Comparison of ENCODE assay signal across 16 mouse cellular contexts in the genomic region with DNA sequence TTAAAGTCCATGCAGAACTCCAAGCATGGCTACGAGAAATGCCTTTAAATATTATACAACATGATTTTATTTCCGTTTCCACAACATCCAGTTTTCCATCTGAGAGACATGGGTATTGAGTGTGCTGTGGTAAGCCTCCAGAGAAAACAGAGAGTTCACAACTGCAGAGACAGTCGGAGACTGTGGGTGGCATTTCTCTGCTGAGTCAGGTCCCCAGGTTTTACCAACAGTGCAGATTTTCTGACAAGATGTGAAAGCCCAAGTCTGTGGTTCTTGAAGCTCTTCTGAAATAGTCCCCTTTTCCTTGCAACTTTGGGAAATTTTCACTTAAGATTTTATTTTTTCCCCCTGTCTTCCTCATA.
DNase-seq lines count a peak whose midpoint lies in the region; ATAC-seq and TF ChIP-seq lines count a peak whose summit lies in the region.
"Had no signal": no experiment of that assay in that cellular context is flagged by ENCODE, and none has a peak within 500 bp of the region (broad histone marks: within the 10 kb centered on the region; RNA-seq: fewer than 3 reads in every experiment).

No protein-coding gene starts in this region.

- peaks cover 38% of the 10 kb centered on the region for H3K79me2 ChIP-seq in CH12.LX (replicated peaks; ENCODE audit: control insufficient read depth, extremely low read depth, insufficient read depth, poor library complexity, severe bottlenecking)

- no peak for TF ChIP-seq CTCF in liver, postnatal 0 days (IDR thresholded peaks at IDR 0.05; ENCODE audit: low read depth)
- TF ChIP-seq CTCF in CH12.LX (conservative IDR thresholded peaks at IDR 0.05 in 1 of 2, IDR thresholded peaks at IDR 0.05 in 1 of 2; ENCODE audit: low read depth in 2 of 2, low read length in 2 of 2), result no peak
- no peak for TF ChIP-seq CTCF in cerebellum, adult 2 months (IDR thresholded peaks at IDR 0.05; ENCODE audit: borderline replicate concordance, insufficient read depth, low read depth, low read length)

- H3K9me3 ChIP-seq in liver, postnatal 0 days (ENCODE audit: low read length), result no peaks in the 10 kb centered on the region
- no peaks in the 10 kb centered on the region for H3K9me3 ChIP-seq in liver, embryonic 12.5 days (replicated peaks)
- H3K9me3 ChIP-seq in CH12.LX (replicated peaks; ENCODE audit: low read length), result no peaks in the 10 kb centered on the region
- H3K9me3 ChIP-seq: liver, embryonic 13.5 days; neural tube, embryonic 13.5 days had no signal

- peak; percentile 48; the same call in 1 of the 2 replicates for ATAC-seq in liver, postnatal 0 days
- ATAC-seq in liver, embryonic 12.5 days, result no peak
- ATAC-seq in inflammation-experienced regulatory T-cells, adult 6 months, result peak; percentile 51
- ATAC-seq: intestine, embryonic 16.5 days had no signal

- H3K27me3 ChIP-seq in liver, postnatal 0 days (ENCODE audit: insufficient read depth, low read length), result no peaks in the 10 kb centered on the region
- no peaks in the 10 kb centered on the region for H3K27me3 ChIP-seq in liver, embryonic 12.5 days (replicated peaks)
- H3K27me3 ChIP-seq in CH12.LX (replicated peaks), result no peaks in the 10 kb centered on the region
- no peaks in the 10 kb centered on the region for H3K27me3 ChIP-seq in cerebellum, adult 2 months (ENCODE audit: control insufficient read depth, insufficient read depth, low read length)
- H3K27me3 ChIP-seq: liver, embryonic 13.5 days; neural tube, embryonic 13.5 days had no signal

- H3K4me2 ChIP-seq in liver, postnatal 0 days (ENCODE audit: low read depth, low read length), result peak overlapping the region; percentile 44; the same call in 1 of the 2 replicates
- no peak overlapping the region for H3K4me2 ChIP-seq in liver, embryonic 12.5 days
- H3K4me2 ChIP-seq in CH12.LX (ENCODE audit: insufficient read depth, low read depth, poor library complexity, severe bottlenecking), result peak overlapping the region; percentile 97
- H3K4me2 ChIP-seq: liver, embryonic 13.5 days; neural tube, embryonic 13.5 days had no signal

- peaks cover 2% of the 10 kb centered on the region; the same call in 1 of the 2 replicates for H3K4me1 ChIP-seq in liver, postnatal 0 days (ENCODE audit: insufficient read depth)
- peaks cover 11% of the 10 kb centered on the region; the same call in 1 of the 2 replicates for H3K4me1 ChIP-seq in liver, embryonic 12.5 days
- H3K4me1 ChIP-seq in CH12.LX (ENCODE audit: control insufficient read depth in 1 of 2, insufficient read depth in 2 of 2), result peaks cover 13 to 60% of the 10 kb centered on the region in 2 experiments
- H3K4me1 ChIP-seq in cerebellum, adult 2 months (ENCODE audit: control insufficient read depth, insufficient read depth, low read length), result no peaks in the 10 kb centered on the region

- H3K27ac ChIP-seq in liver, postnatal 0 days (ENCODE audit: low read depth), result peak overlapping the region; percentile 46
- H3K27ac ChIP-seq in liver, embryonic 12.5 days, result no peak overlapping the region
- peak overlapping the region; percentile 100 for H3K27ac ChIP-seq in CH12.LX (ENCODE audit: insufficient read depth, low read depth)
- no peak overlapping the region for H3K27ac ChIP-seq in cerebellum, adult 2 months (ENCODE audit: insufficient read depth, low read length)
- H3K27ac ChIP-seq: neural tube, embryonic 13.5 days had no signal

- dilution Hi-C loops in CH12.LX (cut with MboI; ENCODE audit: extremely low pct_ligation_motif_present, extremely low pct_unique_long_range_greater_than_20kb, low sequenced_read_pairs), result no loop called here

- peak; percentile 12; the same call in 1 of the 2 replicates for TF ChIP-seq POLR2A in CH12.LX (IDR thresholded peaks at IDR 0.05; ENCODE audit: low read depth, low read length)
- no peak for TF ChIP-seq POLR2A in cerebellum, adult 2 months (IDR thresholded peaks at IDR 0.05; ENCODE audit: borderline replicate concordance, insufficient read depth, low read length)

- TF ChIP-seq EP300 in liver, postnatal 0 days (IDR thresholded peaks at IDR 0.05; ENCODE audit: low read depth), result no peak
- no peak for TF ChIP-seq EP300 in CH12.LX (IDR thresholded peaks at IDR 0.05; ENCODE audit: low read length)

- WGBS in liver, postnatal 0 days (ENCODE audit: insufficient replicate concordance), result 35% methylated on average over 3 of the region's 3 CpGs
- 50% methylated on average over 3 of the region's 3 CpGs for WGBS in liver, embryonic 12.5 days (ENCODE audit: insufficient replicate concordance)
- WGBS in cerebellum, adult 2 months, result 85% methylated on average over 3 of the region's 3 CpGs

- DNase-seq in frontal cortex, adult 2 months (ENCODE audit: extremely low spot score in 1 of 2, low spot score in 1 of 2), result peak; percentile 62 to 80
- no peak for DNase-seq in frontal cortex, postnatal 10 days (ENCODE audit: low spot score in 2 of 2)
- no peak for DNase-seq in liver, postnatal 0 days
- DNase-seq in CH12.LX (ENCODE audit: extremely low read depth), result peak; percentile 80
- no peak for DNase-seq in cerebellum, adult 2 months
- DNase-seq in urinary bladder, postnatal 14 days (ENCODE audit: low spot score), result no peak
- DNase-seq: adrenal gland, adult 8-10 months; cerebellum, postnatal 14 days; heart, postnatal 4 days; kidney, postnatal 10 days; liver, embryonic 13.5 days; lung, postnatal 4 days had no signal

- TF ChIP-seq RAD21 in CH12.LX (IDR thresholded peaks at IDR 0.05; ENCODE audit: low read depth, low read length), result no peak; the same call in none of the 2 replicates

- H3K36me3 ChIP-seq in liver, postnatal 0 days (replicated peaks; ENCODE audit: insufficient read depth, low read length), result no peaks in the 10 kb centered on the region
- H3K36me3 ChIP-seq in liver, embryonic 12.5 days, result no peaks in the 10 kb centered on the region
- peaks cover 5 to 29% of the 10 kb centered on the region in 2 experiments for H3K36me3 ChIP-seq in CH12.LX (replicated peaks in 1 of 2; ENCODE audit: control insufficient read depth in 1 of 2, insufficient read depth in 1 of 2, low read length in 1 of 2)
- H3K36me3 ChIP-seq: liver, embryonic 13.5 days; neural tube, embryonic 13.5 days had no signal

- no peak overlapping the region for H3K4me3 ChIP-seq in liver, postnatal 0 days (ENCODE audit: low read depth, low read length)
- no peak overlapping the region for H3K4me3 ChIP-seq in liver, embryonic 12.5 days
- peak overlapping the region in 2 of 3 experiments; percentile 12 to 24 for H3K4me3 ChIP-seq in CH12.LX (replicated peaks in 1 of 3; ENCODE audit: low read depth in 2 of 3, low read length in 2 of 3, poor library complexity in 1 of 3)
- no peak overlapping the region for H3K4me3 ChIP-seq in cerebellum, adult 2 months (replicated peaks; ENCODE audit: insufficient read depth, low read depth, low read length)
- H3K4me3 ChIP-seq: liver, embryonic 13.5 days; neural tube, embryonic 13.5 days had no signal

- in situ Hi-C loops in CH12.LX (cut with MboI; ENCODE audit: low pct_ligation_motif_present, low pct_unique_long_range_greater_than_20kb, low sequenced_read_pairs), result loop anchor here (5.0 kb wide), 1 partner anchor 43 kb away; no protein-coding TSS in a partner anchor

- H3K9ac ChIP-seq in liver, postnatal 0 days (replicated peaks), result no peak overlapping the region
- H3K9ac ChIP-seq in liver, embryonic 12.5 days, result no peak overlapping the region
- H3K9ac ChIP-seq in CH12.LX (ENCODE audit: insufficient read depth, low read depth), result peak overlapping the region; percentile 92
- H3K9ac ChIP-seq: liver, embryonic 13.5 days; neural tube, embryonic 13.5 days had no signal

TF ChIP-seq in CH12.LX, 34 proteins besides CTCF, POLR2A, EP300 and RAD21:
- TF ChIP-seq MAFK (IDR thresholded peaks at IDR 0.05; ENCODE audit: insufficient replicate concordance, low read length) (peak; percentile 92), ZC3H11A (IDR thresholded peaks at IDR 0.05; ENCODE audit: low read depth, low read length) (no peak), RCOR1 (conservative IDR thresholded peaks at IDR 0.05; ENCODE audit: low read depth, low read length) (no peak), TCF12 (IDR thresholded peaks at IDR 0.05; ENCODE audit: low read depth, low read length) (no peak), TBP (conservative IDR thresholded peaks at IDR 0.05; ENCODE audit: low read depth, low read length) (0 out of 2 replicates have a peak, but pooled peaks have one; percentile 26), ZNF384 (IDR thresholded peaks at IDR 0.05; ENCODE audit: low read depth, low read length) (no peak), IRF4 (IDR thresholded peaks at IDR 0.05; ENCODE audit: low read depth, low read length) (0 out of 2 replicates have a peak, but pooled peaks have one; percentile 2), CHD2 (IDR thresholded peaks at IDR 0.05; ENCODE audit: low read length) (no peak)

Comparison
In these comparisons a context has a peak if more than half of its experiments do, and no peak if none do; other contexts are left out.
1. DNase-seq: peak in frontal cortex, adult 2 months (2 of 2) and CH12.LX (single experiment); none in frontal cortex, postnatal 10 days (0 of 2), liver, postnatal 0 days (single experiment), cerebellum, adult 2 months (0 of 2) and urinary bladder, postnatal 14 days (single experiment).
2. H3K27ac ChIP-seq: peak in liver, postnatal 0 days (single experiment) and CH12.LX (single experiment); none in liver, embryonic 12.5 days (single experiment) and cerebellum, adult 2 months (single experiment).
3. H3K4me3 ChIP-seq: peak in CH12.LX (2 of 3); none in liver, postnatal 0 days (single experiment), liver, embryonic 12.5 days (single experiment) and cerebellum, adult 2 months (single experiment).